Mouse (Mus musculus) spleen, postnatal 10 days (tissue): ENCODE measurements at regions not wholly inside any gene's neighbourhood (a gene's known extent, or its start where the extent isn't known, plus 50 kb on each side); places are given as distances from the start of the nearest gene placed in this dataset.

Source experiments
- DNase-seq, 2 experiments: peaks; one replicate each; pipeline ENCODE4 v3.0.0; 2021 to 2022; ENCODE audit warnings: low spot score in 2 of 2

- DNase-seq: no peak
These were observed 56.9 kb upstream of the Ldoc1 start for GRCm38 (mm10) chrX:61652377-61652776.

GRCm38 (mm10) chrX:61653077-61653476 is 56.2 kb upstream of the Ldoc1 start:
- DNase-seq: peak in 1 of 2 experiments; percentile 3
